ENCODE assay signal across 28 mouse cellular contexts in the genomic region with DNA sequence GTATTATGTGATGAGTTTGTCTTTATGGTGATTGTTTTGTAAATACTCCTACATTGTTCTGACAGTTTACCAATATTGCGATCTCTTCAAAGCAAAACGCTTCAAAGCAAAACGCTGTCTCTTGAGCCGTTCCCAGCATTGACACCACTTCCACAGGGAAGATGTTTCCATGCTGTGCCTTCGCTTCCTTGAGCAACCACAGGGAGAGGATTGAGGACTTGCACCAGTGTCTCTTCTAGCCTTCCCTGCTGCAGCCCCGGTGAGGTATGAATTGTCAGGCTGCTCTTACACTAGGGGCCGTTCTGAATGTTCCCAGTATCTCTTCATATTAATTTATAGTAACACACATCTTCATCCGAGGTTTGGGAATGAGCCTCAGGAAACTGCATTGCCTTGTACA.
A peak's percentile ranks its signal among the peaks of the same experiment; 100 is the strongest.
DNase-seq lines count a peak whose midpoint lies in the region; ATAC-seq lines count a peak whose summit lies in the region.
"Had no signal": no experiment of that assay in that cellular context is flagged by ENCODE, and none has a peak within 500 bp of the region (broad histone marks: within the 10 kb centered on the region; RNA-seq: fewer than 3 reads in every experiment).

No protein-coding gene starts in this region.

- peaks cover 4% of the 10 kb centered on the region; the same call in 1 of the 2 replicates for H3K4me1 ChIP-seq in heart, embryonic 11.5 days (ENCODE audit: control insufficient read depth, insufficient read depth, low read length)
- peaks cover 3% of the 10 kb centered on the region for H3K4me1 ChIP-seq in heart, embryonic 16.5 days (ENCODE audit: control insufficient read depth, insufficient read depth, low read length)
- H3K4me1 ChIP-seq in heart, embryonic 10.5 days: peaks cover 15% of the 10 kb centered on the region
- H3K4me1 ChIP-seq in lung, embryonic 15.5 days: peaks cover 12% of the 10 kb centered on the region; the same call in 1 of the 2 replicates
- 0 out of 2 replicates have a peak, but pooled peaks cover 3% of the 10 kb centered on the region for H3K4me1 ChIP-seq in neural tube, embryonic 14.5 days (ENCODE audit: control insufficient read depth, insufficient read depth, low read length)
- H3K4me1 ChIP-seq: embryonic facial prominence, embryonic 15.5 days; liver, embryonic 12.5 days; megakaryocyte, embryonic 14.5 days had no signal

- H3K4me3 ChIP-seq in heart, embryonic 11.5 days (ENCODE audit: low read depth, low read length): no peak overlapping the region
- no peak overlapping the region for H3K4me3 ChIP-seq in heart, embryonic 16.5 days (ENCODE audit: low read length)
- H3K4me3 ChIP-seq in heart, embryonic 10.5 days: no peak overlapping the region
- no peak overlapping the region for H3K4me3 ChIP-seq in lung, embryonic 15.5 days
- H3K4me3 ChIP-seq in neural tube, embryonic 14.5 days (ENCODE audit: low read depth, low read length): no peak overlapping the region
- H3K4me3 ChIP-seq: embryonic facial prominence, embryonic 10.5 days; embryonic facial prominence, embryonic 15.5 days; forebrain, embryonic 12.5 days; liver, embryonic 12.5 days; megakaryocyte, embryonic 14.5 days; neural tube, embryonic 12.5 days had no signal

- no peaks in the 10 kb centered on the region for H3K27me3 ChIP-seq in heart, embryonic 11.5 days (ENCODE audit: control insufficient read depth, insufficient read depth, low read length)
- no peaks in the 10 kb centered on the region for H3K27me3 ChIP-seq in heart, embryonic 16.5 days (ENCODE audit: control insufficient read depth, insufficient read depth, low read length)
- H3K27me3 ChIP-seq in heart, embryonic 10.5 days (ENCODE audit: insufficient read depth, poor library complexity, severe bottlenecking): no peaks in the 10 kb centered on the region
- H3K27me3 ChIP-seq in lung, embryonic 15.5 days: no peaks in the 10 kb centered on the region; the same call in 1 of the 2 replicates
- no peaks in the 10 kb centered on the region for H3K27me3 ChIP-seq in neural tube, embryonic 14.5 days (ENCODE audit: control insufficient read depth, insufficient read depth, low read length)
- H3K27me3 ChIP-seq: embryonic facial prominence, embryonic 15.5 days; liver, embryonic 12.5 days; megakaryocyte, embryonic 14.5 days; neural tube, embryonic 12.5 days had no signal

- no peaks in the 10 kb centered on the region for H3K36me3 ChIP-seq in heart, embryonic 11.5 days (ENCODE audit: control insufficient read depth, insufficient read depth, low read length)
- no peaks in the 10 kb centered on the region for H3K36me3 ChIP-seq in heart, embryonic 16.5 days (ENCODE audit: control insufficient read depth, insufficient read depth)
- no peaks in the 10 kb centered on the region for H3K36me3 ChIP-seq in heart, embryonic 10.5 days
- no peaks in the 10 kb centered on the region for H3K36me3 ChIP-seq in lung, embryonic 15.5 days
- H3K36me3 ChIP-seq in neural tube, embryonic 14.5 days (ENCODE audit: control insufficient read depth, insufficient read depth, low read length): no peaks in the 10 kb centered on the region
- H3K36me3 ChIP-seq: embryonic facial prominence, embryonic 10.5 days; embryonic facial prominence, embryonic 15.5 days; forebrain, embryonic 12.5 days; G1E; liver, embryonic 12.5 days; neural tube, embryonic 12.5 days had no signal

- 47% methylated on average over 8 of the region's 8 CpGs for WGBS in heart, embryonic 11.5 days (ENCODE audit: insufficient replicate concordance)
- WGBS in heart, embryonic 16.5 days: 41% methylated on average over 8 of the region's 8 CpGs
- WGBS in heart, embryonic 10.5 days: 47% methylated on average over 8 of the region's 8 CpGs
- 33% methylated on average over 8 of the region's 8 CpGs for WGBS in lung, embryonic 15.5 days
- 42% methylated on average over 8 of the region's 8 CpGs for whole genome bisulfite sequencing in neural tube, embryonic 14.5 days

- H3K9me3 ChIP-seq in heart, embryonic 11.5 days (replicated peaks; ENCODE audit: control insufficient read depth, low read length): no peaks in the 10 kb centered on the region
- H3K9me3 ChIP-seq in heart, embryonic 16.5 days (replicated peaks; ENCODE audit: control insufficient read depth, low read length): no peaks in the 10 kb centered on the region
- no peaks in the 10 kb centered on the region for H3K9me3 ChIP-seq in heart, embryonic 10.5 days
- H3K9me3 ChIP-seq in lung, embryonic 15.5 days: no peaks in the 10 kb centered on the region
- no peaks in the 10 kb centered on the region for H3K9me3 ChIP-seq in neural tube, embryonic 14.5 days (ENCODE audit: control insufficient read depth, low read length)
- H3K9me3 ChIP-seq: embryonic facial prominence, embryonic 10.5 days; embryonic facial prominence, embryonic 15.5 days; forebrain, embryonic 12.5 days; G1E; liver, embryonic 12.5 days; neural tube, embryonic 12.5 days had no signal

- DNase-seq in heart, adult 8-10 months (ENCODE audit: low spot score): no peak
- no peak for DNase-seq in heart, embryonic 10.5 days (ENCODE audit: low spot score)
- DNase-seq in lung, adult 18-20 months: no peak
- DNase-seq: adrenal gland, adult 8-10 months; cerebellum, adult 2 months; cerebellum, postnatal 25 days; forebrain, postnatal 0 days; kidney, adult 2 months; kidney, postnatal 10 days; layer of hippocampus, postnatal 36 days; left cerebral cortex, postnatal 4 days; liver, postnatal 0 days; lung, postnatal 4 days; midbrain, embryonic 14.5 days; right cerebral cortex, postnatal 14 days; thymus, postnatal 4 days had no signal

- H3K9ac ChIP-seq in heart, embryonic 11.5 days (ENCODE audit: low read depth, low read length): no peak overlapping the region
- no peak overlapping the region for H3K9ac ChIP-seq in heart, embryonic 16.5 days (ENCODE audit: low read length)
- no peak overlapping the region for H3K9ac ChIP-seq in lung, embryonic 15.5 days
- no peak overlapping the region for H3K9ac ChIP-seq in neural tube, embryonic 14.5 days (replicated peaks; ENCODE audit: low read depth, low read length)
- H3K9ac ChIP-seq: embryonic facial prominence, embryonic 15.5 days; forebrain, embryonic 12.5 days; forebrain, postnatal 0 days; liver, embryonic 12.5 days; liver, postnatal 0 days; neural tube, embryonic 12.5 days had no signal

- ATAC-seq in heart, embryonic 11.5 days (replicated peaks; ENCODE audit: insufficient number of reproducible peaks, low FRiP score, low TSS enrichment): no peak
- no peak for ATAC-seq in heart, embryonic 16.5 days (replicated peaks; ENCODE audit: extremely low read depth, insufficient read depth, low FRiP score)
- peak; percentile 39; the same call in 1 of the 2 replicates for ATAC-seq in lung, embryonic 15.5 days (ENCODE audit: borderline replicate concordance, extremely low read depth, low FRiP score, low TSS enrichment)
- ATAC-seq in neural tube, embryonic 14.5 days (ENCODE audit: low read depth): no peak
- ATAC-seq: forebrain, postnatal 0 days; hindbrain, embryonic 16.5 days; liver, embryonic 12.5 days; liver, postnatal 0 days had no signal

- peak overlapping the region; percentile 22; the same call in 1 of the 2 replicates for H3K4me2 ChIP-seq in heart, embryonic 11.5 days
- H3K4me2 ChIP-seq in heart, embryonic 16.5 days (ENCODE audit: low read depth, low read length): peak overlapping the region; percentile 22; the same call in 1 of the 2 replicates
- H3K4me2 ChIP-seq in lung, embryonic 15.5 days: peak overlapping the region; percentile 19; the same call in 1 of the 2 replicates
- H3K4me2 ChIP-seq in neural tube, embryonic 14.5 days (ENCODE audit: low read depth, low read length): 0 out of 2 replicates have a peak overlapping the region, but pooled peaks have one; percentile 4
- H3K4me2 ChIP-seq: embryonic facial prominence, embryonic 15.5 days; forebrain, embryonic 12.5 days; liver, embryonic 12.5 days; neural tube, embryonic 12.5 days had no signal

- no peak overlapping the region for H3K27ac ChIP-seq in heart, embryonic 11.5 days (ENCODE audit: low read depth, low read length)
- H3K27ac ChIP-seq in heart, embryonic 16.5 days (ENCODE audit: low read length): no peak overlapping the region
- H3K27ac ChIP-seq in heart, embryonic 10.5 days: no peak overlapping the region
- no peak overlapping the region for H3K27ac ChIP-seq in lung, embryonic 15.5 days
- H3K27ac ChIP-seq in neural tube, embryonic 14.5 days (ENCODE audit: low read depth, low read length): no peak overlapping the region
- H3K27ac ChIP-seq: embryonic facial prominence, embryonic 10.5 days; embryonic facial prominence, embryonic 15.5 days; forebrain, embryonic 12.5 days; liver, embryonic 12.5 days; neural tube, embryonic 12.5 days had no signal
